Mouse (Mus musculus) cerebellum, postnatal 36 days (tissue): ENCODE measurements around the gene Npc2.

Experiments
- DNase-seq, 2 experiments: peaks; one replicate each; pipeline ENCODE4 v3.0.0; 2021 to 2022; ENCODE audit warnings: mixed read lengths in 2 of 2

The Npc2 gene

DNA sequence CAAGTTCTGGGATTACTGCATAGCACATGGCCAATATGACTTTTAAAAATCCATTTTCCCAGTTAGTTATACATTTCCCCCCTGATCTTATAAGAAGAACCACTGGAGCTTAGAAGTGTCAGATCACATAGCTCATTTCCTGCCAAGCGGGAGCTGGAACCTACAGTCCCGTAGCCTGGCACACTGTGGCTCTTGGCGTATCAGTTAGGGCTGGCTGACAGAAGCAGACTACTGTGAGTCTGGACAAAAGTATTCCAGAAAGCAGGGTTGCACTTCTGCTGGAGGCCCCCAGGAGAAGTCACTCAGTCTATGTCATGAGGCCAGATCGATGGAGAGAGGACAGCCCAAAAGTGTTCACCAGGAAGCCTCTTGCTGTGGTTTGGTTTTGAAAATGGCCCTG, 46.6 kb downstream of the Npc2 start:
- DNase-seq: no peak

GRCm38 (mm10) chr12:84718462-84719244, 54.3 kb downstream of the Npc2 start:
- no peak for DNase-seq

DNA sequence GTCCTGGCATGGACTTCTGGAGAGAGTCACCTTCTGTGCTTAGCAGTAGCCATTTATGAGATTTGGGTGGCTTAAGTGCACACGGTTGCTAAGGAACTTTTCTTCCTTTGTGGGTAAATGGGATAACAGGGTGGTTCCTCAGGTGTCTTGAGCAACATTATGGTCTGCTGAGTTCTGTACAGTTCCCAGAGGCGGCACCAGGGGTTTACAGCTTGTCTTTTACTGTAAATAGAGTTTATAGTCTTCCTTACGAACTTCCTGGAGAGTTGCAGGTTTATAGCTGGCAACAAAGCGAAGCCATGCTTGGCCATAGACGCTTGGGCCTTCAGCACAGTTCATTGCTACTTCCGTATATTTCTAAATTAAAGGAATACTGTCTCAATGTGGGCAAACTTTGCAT, 58.4 kb downstream of the Npc2 start:
- no peak for DNase-seq

DNA sequence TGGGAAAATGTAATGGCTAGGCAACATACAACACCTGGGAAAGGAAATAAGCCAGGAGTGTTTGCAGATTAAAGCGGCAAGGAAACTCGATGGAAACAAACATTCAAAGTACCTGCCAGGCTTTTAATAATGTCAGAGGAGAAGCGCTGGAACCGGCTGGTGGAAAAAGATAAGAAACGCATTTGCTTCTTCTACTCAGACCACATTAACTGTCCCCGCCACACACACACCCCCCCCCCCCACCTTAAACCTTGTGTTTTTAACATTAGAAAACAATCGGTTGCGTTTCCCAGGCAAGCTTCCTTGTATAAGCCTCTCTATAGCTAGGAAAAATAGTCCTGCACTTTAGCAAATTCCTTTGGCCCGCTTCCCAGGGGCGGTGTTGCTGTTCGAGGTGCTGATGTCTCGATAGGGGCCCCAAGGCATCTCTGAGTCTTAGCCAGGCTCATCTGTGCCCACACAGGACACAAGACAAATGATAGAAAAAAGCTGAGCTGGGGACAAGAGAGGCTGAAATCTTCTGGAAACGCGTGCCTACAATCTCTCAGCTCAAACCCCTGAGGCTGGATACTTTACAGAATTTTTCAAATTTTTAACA, 63.0 kb downstream of the Npc2 start:
- no peak for DNase-seq

DNA sequence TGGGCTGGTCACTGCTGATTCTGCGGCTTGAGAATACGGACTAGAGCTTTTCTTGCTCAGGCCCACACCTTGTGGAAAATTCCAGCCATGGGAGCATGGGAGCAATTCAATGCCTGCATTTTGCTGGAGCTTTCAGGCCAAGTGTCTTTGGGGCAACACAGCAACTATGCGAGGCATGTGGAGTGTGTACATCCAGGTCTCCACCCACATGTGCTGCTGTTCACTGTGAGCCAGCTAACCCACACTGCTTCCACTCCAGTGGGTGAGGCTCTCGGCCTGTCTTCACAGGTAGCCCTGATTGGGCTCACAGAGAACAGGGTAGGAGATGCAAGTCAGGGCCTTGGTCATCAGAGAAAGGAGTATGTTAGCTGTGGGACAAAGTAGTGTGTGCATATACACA, 65.1 kb downstream of the Npc2 start:
- no peak for DNase-seq

DNA sequence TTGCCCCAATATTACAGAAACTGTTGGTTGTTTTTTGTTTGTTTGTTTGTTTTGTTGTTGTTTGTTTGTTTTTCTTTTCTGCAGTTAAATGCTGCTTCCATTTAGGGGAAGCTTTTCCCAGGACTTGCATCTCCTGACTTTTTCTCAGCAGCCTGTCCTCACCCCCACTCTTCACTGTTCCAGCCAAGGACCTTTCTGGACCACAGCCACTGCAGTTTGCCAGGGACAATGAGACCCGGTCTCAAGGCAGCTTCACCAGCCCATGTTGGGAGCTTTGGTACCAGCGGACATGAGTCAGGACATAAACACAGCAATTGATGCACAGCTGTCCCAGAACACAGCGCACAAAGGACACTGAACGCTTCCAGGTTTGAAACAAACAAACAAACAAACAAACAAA, 66.1 kb downstream of the Npc2 start:
- no peak for DNase-seq
